Mouse (Mus musculus) bone marrow, adult 2 months (tissue): Measurements from ENCODE around the gene Gmds. TPM values are rescaled to one million over a fixed set of nuclear protein-coding genes. Genes with fewer than 3 reads are reported as not detected.

Source experiments
- H3K27ac ChIP-seq: fragments of 200-500 bp; 2 replicates; pipeline ENCODE4 v1.5.1; 2012; ENCODE audit warnings: low read depth, mild to moderate bottlenecking, control low read depth, inconsistent platforms, low read length; ENCODE audit not compliant: control insufficient read depth, poor library complexity, insufficient read depth
- H3K4me1 ChIP-seq: fragments of 200-500 bp; 2 replicates; pipeline ENCODE4 v1.6.1; 2011; ENCODE audit warnings: low read length; ENCODE audit not compliant: control insufficient read depth, insufficient read depth
- H3K4me3 ChIP-seq: fragments of 200-500 bp; replicated peaks from 2 replicates; pipeline ENCODE3; 2011; ENCODE audit warnings: mild to moderate bottlenecking, low read depth, low read length, control low read depth; ENCODE audit not compliant: control insufficient read depth
- CTCF ChIP-seq: fragments of 200-500 bp; IDR thresholded peaks from 2 replicates; pipeline ENCODE4 v1.5.1; 2011; ENCODE audit warnings: low read length, control low read depth; ENCODE audit not compliant: control insufficient read depth, insufficient read depth
- POLR2A ChIP-seq: fragments of 200-500 bp; IDR thresholded peaks from 2 replicates; pipeline ENCODE4 v1.6.1; 2011; ENCODE audit warnings: low read depth, mild to moderate bottlenecking, control low read depth, low read length, borderline replicate concordance; ENCODE audit not compliant: control insufficient read depth
- WGBS: fragments of 180-500 bp; shearing (Covaris S2); methylation state at CpG from one replicate; pipeline ENCODE4 v1.1.7; 2018; 5-methylcytosine and 5-hydroxymethylcytosine counted together
- polyA plus RNA-seq: library from polyadenylated mRNA; stranded (reverse); fragments of >200 nt; gene quantifications from 2 replicates; pipeline ENCODE4 v1.2.4, GENCODE M21; 2011; ENCODE audit warnings: low replicate concordance; ENCODE audit not compliant: missing spikeins, insufficient read depth, insufficient read length

Gene Gmds
- polyA plus RNA-seq, 1 experiment = 4.8 TPM

DNA sequence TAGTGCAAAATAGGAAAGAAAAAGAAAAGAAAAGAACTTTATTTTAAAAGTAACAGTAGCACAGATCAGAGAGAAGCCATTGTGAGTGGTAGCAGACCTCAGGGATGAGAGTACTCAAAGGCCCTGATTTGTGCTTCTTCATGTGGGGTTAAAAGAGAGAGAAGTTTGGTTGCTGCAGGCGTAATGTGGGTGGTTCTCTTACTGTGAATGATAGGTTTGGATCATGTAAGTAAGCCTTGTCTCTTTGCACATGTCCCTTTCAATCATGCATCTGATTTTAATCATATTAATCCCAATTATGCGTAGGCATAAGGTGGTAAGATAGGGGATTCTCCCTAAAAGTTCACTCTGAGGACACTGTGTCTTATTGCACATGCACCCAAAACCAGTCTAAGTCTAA, 556.5 kb downstream of the Gmds start:
- WGBS = 86% methylated on average over 2 of the region's 2 CpGs
- Histone ChIP-seq H3K4me3 (no peak overlapping the region), H3K27ac (no peak overlapping the region), H3K4me1 (no peaks in the 10 kb centered on the region)
- no peak for TF ChIP-seq POLR2A
- TF ChIP-seq CTCF = no peak

DNA sequence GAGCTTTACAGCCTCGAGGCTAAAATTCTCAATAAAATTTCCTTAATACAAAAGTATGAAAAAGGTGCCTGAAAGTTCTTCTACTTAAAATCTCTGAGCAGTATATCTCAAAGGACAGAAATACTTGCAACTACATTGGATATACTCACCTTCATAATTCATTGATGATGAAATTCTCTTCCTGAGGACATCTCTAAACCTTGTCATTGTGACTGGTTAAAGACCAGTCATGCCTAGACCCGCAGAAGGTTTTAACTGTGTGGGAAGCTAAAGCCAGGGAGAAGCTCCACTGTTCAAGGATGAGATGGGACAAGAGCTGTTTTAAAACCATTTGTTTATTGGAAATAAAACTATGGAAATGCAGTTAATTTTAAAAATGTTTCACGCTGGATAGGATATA, 558.2 kb downstream of the Gmds start:
- TF ChIP-seq CTCF = no peak
- TF ChIP-seq POLR2A = no peak
- WGBS = 78% methylated on average over 3 of the region's 3 CpGs
- Histone ChIP-seq H3K4me3 (no peak overlapping the region), H3K4me1 (no peaks in the 10 kb centered on the region), H3K27ac (no peak overlapping the region)

DNA sequence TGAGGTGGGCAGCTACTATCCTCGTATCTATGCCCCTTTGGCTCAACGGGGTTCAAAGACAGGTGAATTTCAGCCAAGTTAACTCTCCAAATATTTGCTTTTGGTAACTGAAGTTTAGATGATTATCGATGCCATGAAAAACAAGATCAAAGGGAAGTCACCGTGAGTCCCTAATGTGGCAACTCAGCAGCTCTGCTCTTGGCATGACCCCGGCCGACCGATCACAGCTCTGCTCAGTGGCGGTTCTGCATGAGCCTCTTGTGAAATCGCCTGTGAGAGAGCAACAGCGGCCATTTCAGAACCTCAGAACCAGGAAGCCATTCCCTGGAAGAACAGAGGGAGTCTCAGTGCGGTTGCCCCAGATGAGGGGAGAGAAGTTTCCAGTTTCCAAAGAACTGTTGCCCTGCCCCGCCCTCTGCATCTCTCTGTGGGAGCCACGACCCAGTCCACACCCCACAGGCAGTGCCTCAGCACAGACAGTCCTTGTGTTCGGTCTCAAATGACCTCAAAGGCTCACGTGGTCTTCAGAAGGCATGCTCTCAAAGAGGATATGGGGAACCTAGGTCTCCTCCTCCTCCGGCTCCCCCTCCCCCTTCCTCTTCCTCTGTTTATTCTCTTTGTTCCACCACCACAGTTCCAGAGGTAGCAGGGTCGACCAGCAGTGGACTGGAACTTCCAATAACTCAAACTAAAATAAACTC, 559.1 kb downstream of the Gmds start:
- Histone ChIP-seq H3K4me3 (no peak overlapping the region), H3K4me1 (no peaks in the 10 kb centered on the region), H3K27ac (no peak overlapping the region)
- WGBS = 64% methylated on average over 17 of the region's 17 CpGs
- no peak for TF ChIP-seq POLR2A
- no peak for TF ChIP-seq CTCF

DNA sequence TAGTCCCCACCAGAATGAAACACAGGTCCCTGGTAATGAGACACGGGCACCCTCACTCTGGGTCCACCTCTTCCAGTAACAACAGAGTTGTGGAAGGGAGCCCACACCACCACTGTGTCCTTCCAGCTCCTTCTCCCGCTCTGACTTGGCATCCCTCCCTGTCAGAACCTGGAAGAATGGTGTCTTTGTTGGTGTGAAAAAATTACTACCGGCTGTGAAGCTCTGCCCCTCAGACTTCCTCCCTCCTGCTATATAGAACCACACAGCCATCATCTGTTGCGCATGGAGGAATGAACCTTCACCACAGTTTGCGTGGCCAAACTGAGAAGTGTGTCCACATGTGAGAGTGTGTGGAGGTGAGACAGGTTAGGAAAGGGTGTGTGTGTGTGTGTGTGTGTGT, 562.8 kb downstream of the Gmds start:
- no peak for TF ChIP-seq POLR2A
- TF ChIP-seq CTCF = no peak
- Histone ChIP-seq H3K4me3 (no peak overlapping the region), H3K27ac (no peak overlapping the region), H3K4me1 (no peaks in the 10 kb centered on the region)
- WGBS = 54% methylated on average over 5 of the region's 5 CpGs

DNA sequence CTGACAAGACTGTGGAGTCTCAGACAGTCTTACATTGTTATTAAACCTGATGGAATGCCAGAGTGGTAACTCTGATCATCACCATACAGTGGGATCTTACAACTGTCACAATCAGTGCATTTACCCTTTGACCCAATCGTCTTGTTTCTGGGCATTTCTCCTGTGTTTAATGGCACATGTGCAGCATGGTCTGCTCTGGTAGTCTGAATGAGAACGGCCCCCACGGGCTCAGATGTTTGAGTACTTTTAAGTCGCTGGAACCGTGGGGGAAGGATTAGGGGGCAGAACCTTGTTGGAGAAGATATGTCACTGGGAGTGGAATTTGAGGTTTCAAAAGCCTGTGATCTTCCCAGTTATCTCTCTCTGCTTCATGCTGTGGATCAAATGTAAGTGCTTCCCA, 565.7 kb downstream of the Gmds start:
- Histone ChIP-seq H3K4me1 (no peaks in the 10 kb centered on the region), H3K27ac (no peak overlapping the region), H3K4me3 (no peak overlapping the region)
- WGBS = 85% methylated on average over 5 of the region's 5 CpGs
- TF ChIP-seq POLR2A (no peak), CTCF (no peak)
